Comparison of ENCODE assay signal across 9 mouse cellular contexts in the genomic region with DNA sequence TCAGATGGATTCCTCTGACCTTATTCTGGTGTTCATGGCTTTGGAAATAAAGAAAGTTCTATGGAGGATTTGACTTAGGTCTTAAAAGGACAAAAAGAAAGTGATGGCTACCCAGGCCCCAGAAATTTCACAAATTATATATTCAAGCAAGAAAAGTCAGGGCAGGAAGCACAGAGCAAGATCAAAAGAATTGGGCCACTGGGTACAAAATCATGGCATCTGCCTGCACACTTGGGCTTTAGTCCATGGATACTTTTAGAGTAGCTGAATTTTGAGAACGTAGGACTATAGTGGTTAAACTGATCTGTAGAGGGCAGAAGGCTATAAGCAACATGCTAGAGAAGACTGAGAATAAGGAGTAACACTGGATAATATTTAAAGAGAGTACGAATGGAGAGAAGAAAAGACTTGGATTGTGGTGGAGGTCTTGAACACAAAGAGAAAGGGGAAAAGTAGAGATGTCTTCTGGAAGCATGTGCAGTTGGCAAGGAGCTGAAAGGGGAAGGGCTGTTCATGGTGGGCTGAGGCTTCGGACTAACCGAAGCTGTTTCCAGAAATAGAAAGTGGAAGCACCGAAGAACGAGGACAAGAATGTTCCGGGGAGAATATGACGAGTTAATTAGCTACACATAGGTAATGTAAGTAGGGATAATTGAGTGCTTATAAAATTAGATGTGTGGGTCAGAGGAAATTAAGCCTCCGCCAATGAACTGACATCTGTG.
DNase-seq lines count a peak whose midpoint lies in the region; ATAC-seq lines count a peak whose summit lies in the region.
"Had no signal": no experiment of that assay in that cellular context is flagged by ENCODE, and none has a peak within 500 bp of the region (broad histone marks: within the 10 kb centered on the region; RNA-seq: fewer than 3 reads in every experiment).

No protein-coding gene starts in this region.

- H3K4me3 ChIP-seq in intestine, embryonic 16.5 days (ENCODE audit: low read length), result no peak overlapping the region
- H3K4me3 ChIP-seq in intestine, embryonic 15.5 days (replicated peaks), result no peak overlapping the region

- peak overlapping the region; percentile 12; the same call in 1 of the 2 replicates for H3K4me2 ChIP-seq in intestine, embryonic 16.5 days (ENCODE audit: low read depth, low read length)
- H3K4me2 ChIP-seq in intestine, embryonic 15.5 days (replicated peaks), result no peak overlapping the region

- no peak overlapping the region for H3K27ac ChIP-seq in intestine, embryonic 16.5 days (ENCODE audit: low read length)
- H3K27ac ChIP-seq in intestine, embryonic 15.5 days, result no peak overlapping the region

- DNase-seq in Muller cell, postnatal 12 days (ENCODE audit: inconsistent ontology term), result peak; percentile 43
- DNase-seq in heart, postnatal 10 days, result peak; percentile 25 to 43
- DNase-seq in testis, postnatal 10 days (ENCODE audit: low spot score), result no peak
- no peak for DNase-seq in layer of hippocampus, postnatal 10 days (ENCODE audit: low spot score in 2 of 2)
- no peak for DNase-seq in yolk sac, embryonic 10.5 days (ENCODE audit: low spot score)

- intact Hi-C loops in heart, postnatal 10 days (cut with DNase I), result loop anchor here (2.0 kb wide), 1 partner anchor 178 kb away; no protein-coding TSS in a partner anchor

- no peak for ATAC-seq in intestine, embryonic 16.5 days
- ATAC-seq in intestine, embryonic 15.5 days, result no peak
- ATAC-seq in monocyte, adult 5-6 weeks (replicated peaks; ENCODE audit: insufficient number of reproducible peaks, low FRiP score, low TSS enrichment, poor library complexity, severe bottlenecking), result peak; percentile 77

- H3K9me3 ChIP-seq in intestine, embryonic 16.5 days (ENCODE audit: control insufficient read depth, low read length), result no peaks in the 10 kb centered on the region
- no peaks in the 10 kb centered on the region for H3K9me3 ChIP-seq in intestine, embryonic 15.5 days
- H3K9me3 ChIP-seq: G1E had no signal

- H3K9ac ChIP-seq in intestine, embryonic 16.5 days (ENCODE audit: low read depth, low read length), result no peak overlapping the region
- no peak overlapping the region for H3K9ac ChIP-seq in intestine, embryonic 15.5 days

- no peaks in the 10 kb centered on the region for H3K4me1 ChIP-seq in intestine, embryonic 16.5 days (ENCODE audit: control insufficient read depth, insufficient read depth, low read length)
- H3K4me1 ChIP-seq in intestine, embryonic 15.5 days (replicated peaks), result 0 out of 2 replicates have a peak, but pooled peaks cover 2% of the 10 kb centered on the region

- H3K36me3 ChIP-seq in intestine, embryonic 16.5 days (ENCODE audit: control insufficient read depth, insufficient read depth, low read length), result no peaks in the 10 kb centered on the region
- no peaks in the 10 kb centered on the region for H3K36me3 ChIP-seq in intestine, embryonic 15.5 days
- H3K36me3 ChIP-seq: G1E had no signal

- 68% methylated on average over 9 of the region's 9 CpGs for WGBS in intestine, embryonic 16.5 days
- WGBS in intestine, embryonic 15.5 days, result 70% methylated on average over 9 of the region's 9 CpGs

- H3K27me3 ChIP-seq in intestine, embryonic 16.5 days (replicated peaks; ENCODE audit: control insufficient read depth, insufficient read depth, low read length), result no peaks in the 10 kb centered on the region
- no peaks in the 10 kb centered on the region for H3K27me3 ChIP-seq in intestine, embryonic 15.5 days (replicated peaks)

Comparison
In these comparisons a context has a peak if more than half of its experiments do, and no peak if none do; other contexts are left out.
1. DNase-seq: peak in Muller cell, postnatal 12 days (single experiment) and heart, postnatal 10 days (2 of 2); none in testis, postnatal 10 days (single experiment), layer of hippocampus, postnatal 10 days (0 of 2) and yolk sac, embryonic 10.5 days (single experiment).